Mouse (Mus musculus): ENCODE results near the gene Col25a1.

GRCm38 (mm10) chr3:130413239-130413638, 281.9 kb downstream of the Col25a1 start:
- no peak for TF ChIP-seq CTCF (IDR thresholded peaks at IDR 0.05; ENCODE audit: low read depth, low read length)
- TF ChIP-seq POLR2A (IDR thresholded peaks at IDR 0.05; ENCODE audit: borderline replicate concordance, low read depth, low read length) = no peak
